Mouse (Mus musculus) C2C12 (cell line): Measurements from ENCODE around the gene Fam126a. TPM values are rescaled to one million over a fixed set of nuclear protein-coding genes. Genes with fewer than 3 reads are reported as not detected.

ENCODE experiments used
- H3K27me3 ChIP-seq: one replicate; pipeline ENCODE4 v1.6.1; 2011; ENCODE audit not compliant: control insufficient read depth, insufficient read depth, insufficient read length
- H3K36me3 ChIP-seq: one replicate; pipeline ENCODE4 v1.6.1; 2011; ENCODE audit not compliant: control insufficient read depth, insufficient read depth
- H3K4me3 ChIP-seq: one replicate; pipeline ENCODE4 v1.5.1; 2011; ENCODE audit warnings: mild to moderate bottlenecking, control low read depth; ENCODE audit not compliant: poor library complexity, insufficient read depth, severe bottlenecking
- H3K79me2 ChIP-seq: one replicate; pipeline ENCODE4 v1.6.1; 2011; ENCODE audit not compliant: control insufficient read depth, insufficient read depth
- H3K79me3 ChIP-seq: one replicate; pipeline ENCODE4 v1.6.1; 2011; ENCODE audit warnings: low read depth, control low read depth
- H3ac ChIP-seq: one replicate; pipeline ENCODE3; 2011; ENCODE audit warnings: low read depth; ENCODE audit not compliant: control insufficient read depth, insufficient read length
- CEBPB ChIP-seq: IDR thresholded peaks from one replicate; pipeline ENCODE4 v1.6.1; 2011; ENCODE audit warnings: low read depth, mild to moderate bottlenecking, control low read depth, moderate library complexity
- CTCF ChIP-seq: IDR thresholded peaks from one replicate; pipeline ENCODE4 v1.5.1; 2011; ENCODE audit not compliant: control insufficient read depth, insufficient read depth, insufficient read length
- FOSL1 ChIP-seq: IDR thresholded peaks from one replicate; pipeline ENCODE4 v1.8.0; 2011; ENCODE audit warnings: mild to moderate bottlenecking, low read length; ENCODE audit not compliant: poor library complexity, insufficient read depth, severe bottlenecking
- MAX ChIP-seq: IDR thresholded peaks from one replicate; pipeline ENCODE4 v1.6.1; 2011; ENCODE audit warnings: mild to moderate bottlenecking, control low read depth
- MYOD1 ChIP-seq: IDR thresholded peaks from one replicate; pipeline ENCODE4 v1.6.1; 2011; ENCODE audit warnings: low read depth; ENCODE audit not compliant: control insufficient read depth, insufficient read length
- MYOG ChIP-seq: IDR thresholded peaks from one replicate; pipeline ENCODE4 v1.6.1; 2011; ENCODE audit not compliant: control insufficient read depth, insufficient read length; ENCODE audit errors: extremely low read depth
- USF1 ChIP-seq: IDR thresholded peaks from one replicate; pipeline ENCODE4 v1.6.1; 2011; ENCODE audit warnings: low read depth, mild to moderate bottlenecking, control low read depth, moderate library complexity
- polyA plus RNA-seq: library from polyadenylated mRNA; unstranded; fragments of >200 nt; fragmentation: generic; extraction: Trizol; gene quantifications from one replicate; pipeline ENCODE4 v1.2.1, GENCODE M21; 2012; ENCODE audit warnings: missing spikeins

Fam126a gene
- polyA plus RNA-seq, 1 experiment: 10.1 TPM

- Histone ChIP-seq H3ac (no peak overlapping the region), H3K79me3 (no peaks in the 10 kb centered on the region), H3K36me3 (no peaks in the 10 kb centered on the region), H3K27me3 (no peaks in the 10 kb centered on the region), H3K79me2 (no peaks in the 10 kb centered on the region), H3K4me3 (no peak overlapping the region)
- TF ChIP-seq CTCF (no peak), CEBPB (no peak), MAX (no peak), MYOD1 (no peak), USF1 (no peak), FOSL1 (no peak), MYOG (no peak)
Measured at GRCm38 (mm10) chr5:24038190-24038589, 7.7 kb upstream of the Fam126a start.

GRCm38 (mm10) chr5:24036731-24037130, 6.2 kb upstream of the Fam126a start:
- no peaks in the 10 kb centered on the region for H3K36me3 ChIP-seq
- H3ac ChIP-seq: no peak overlapping the region
- H3K4me3 ChIP-seq: no peak overlapping the region
- no peaks in the 10 kb centered on the region for H3K79me2 ChIP-seq
- no peaks in the 10 kb centered on the region for H3K27me3 ChIP-seq
- no peaks in the 10 kb centered on the region for H3K79me3 ChIP-seq
- TF ChIP-seq MAX (no peak), MYOG (no peak), CTCF (no peak), FOSL1 (no peak), CEBPB (no peak), USF1 (no peak), MYOD1 (no peak)

- TF ChIP-seq CTCF (no peak), FOSL1 (no peak), CEBPB (no peak), MYOD1 (no peak), MAX (no peak), USF1 (no peak), MYOG (no peak)
- Histone ChIP-seq H3K4me3 (no peak overlapping the region), H3ac (no peak overlapping the region), H3K36me3 (no peaks in the 10 kb centered on the region), H3K27me3 (no peaks in the 10 kb centered on the region), H3K79me2 (no peaks in the 10 kb centered on the region), H3K79me3 (no peaks in the 10 kb centered on the region)
Measured at GRCm38 (mm10) chr5:24034970-24035369, 4.5 kb upstream of the Fam126a start.

GRCm38 (mm10) chr5:24034091-24034490, 3.6 kb upstream of the Fam126a start:
- no peaks in the 10 kb centered on the region for H3K36me3 ChIP-seq
- TF ChIP-seq USF1 (no peak), CTCF (no peak), FOSL1 (no peak)
- H3K4me3 ChIP-seq: no peak overlapping the region
- no peaks in the 10 kb centered on the region for H3K27me3 ChIP-seq
- no peak overlapping the region for H3ac ChIP-seq
- peaks cover 4% of the 10 kb centered on the region for H3K79me2 ChIP-seq
- no peaks in the 10 kb centered on the region for H3K79me3 ChIP-seq

- H3K79me3 ChIP-seq: peaks cover 3% of the 10 kb centered on the region
- TF ChIP-seq CTCF (no peak), USF1 (no peak), FOSL1 (no peak), CEBPB (no peak), MAX (no peak), MYOD1 (no peak), MYOG (no peak)
- H3K36me3 ChIP-seq: no peaks in the 10 kb centered on the region
- H3K27me3 ChIP-seq: no peaks in the 10 kb centered on the region
- peaks cover 17% of the 10 kb centered on the region for H3K79me2 ChIP-seq
- H3ac ChIP-seq: peak overlapping the region; percentile 77
- peak overlapping the region; percentile 69 for H3K4me3 ChIP-seq
Measured at GRCm38 (mm10) chr5:24029946-24030578, 428 bp downstream of the Fam126a start.

GRCm38 (mm10) chr5:24029331-24029771, 1.1 kb downstream of the Fam126a start:
- Histone ChIP-seq H3ac (peak overlapping the region; percentile 34), H3K79me2 (peaks cover 20% of the 10 kb centered on the region), H3K79me3 (peaks cover 5% of the 10 kb centered on the region), H3K27me3 (no peaks in the 10 kb centered on the region), H3K36me3 (no peaks in the 10 kb centered on the region), H3K4me3 (peak overlapping the region; percentile 69)
- TF ChIP-seq USF1 (no peak), CTCF (peak; percentile 11), CEBPB (no peak)
